Mouse (Mus musculus) liver, adult 2 months (tissue): ENCODE measurements at regions not wholly inside any gene's neighbourhood (a gene's known extent, or its start where the extent isn't known, plus 50 kb on each side); places are given as distances from the start of the nearest gene placed in this dataset.

Experiments used
- DNase-seq: peaks from one replicate; pipeline ENCODE4 v3.0.0-alpha.2; 2011; ENCODE audit warnings: low read depth, low spot score; ENCODE audit errors: extremely low read depth
- H3K27ac ChIP-seq: fragments of 200-500 bp; replicated peaks from 2 replicates; pipeline ENCODE4 v1.5.1; 2012; ENCODE audit warnings: low read depth, mild to moderate bottlenecking, control low read depth, inconsistent platforms, low read length; ENCODE audit not compliant: insufficient read depth
- H3K27me3 ChIP-seq: fragments of 200-500 bp; 2 replicates; pipeline ENCODE4 v1.6.1; 2012; ENCODE audit warnings: mild to moderate bottlenecking, moderate library complexity, low read length, inconsistent platforms; ENCODE audit not compliant: control insufficient read depth, insufficient read depth
- H3K36me3 ChIP-seq: fragments of 200-500 bp; 2 replicates; pipeline ENCODE4 v1.6.1; 2012; ENCODE audit warnings: low read length, inconsistent platforms; ENCODE audit not compliant: control insufficient read depth, insufficient read depth
- H3K4me1 ChIP-seq: fragments of 200-500 bp; 2 replicates; pipeline ENCODE4 v1.6.1; 2011; ENCODE audit warnings: low read length; ENCODE audit not compliant: control insufficient read depth, insufficient read depth
- H3K4me3 ChIP-seq: fragments of 200-500 bp; 2 replicates; pipeline ENCODE4 v1.5.1; 2011; ENCODE audit warnings: low read depth, mild to moderate bottlenecking, control low read depth, low read length, moderate library complexity; ENCODE audit not compliant: insufficient read depth
- H3K79me2 ChIP-seq: fragments of 200-500 bp; 2 replicates; pipeline ENCODE4 v1.6.1; 2012; ENCODE audit warnings: inconsistent platforms, mild to moderate bottlenecking, low read length, moderate library complexity; ENCODE audit not compliant: control insufficient read depth, insufficient read depth
- H3K9ac ChIP-seq: fragments of 200-500 bp; 2 replicates; pipeline ENCODE4 v1.6.1; 2012; ENCODE audit warnings: low read depth, mild to moderate bottlenecking, control low read depth, inconsistent platforms, low read length
- CTCF ChIP-seq: fragments of 200-500 bp; IDR thresholded peaks from 2 replicates; pipeline ENCODE4 v1.5.1; 2011; ENCODE audit warnings: low read depth, low read length, control low read depth
- POLR2A ChIP-seq: fragments of 200-500 bp; IDR thresholded peaks from 2 replicates; pipeline ENCODE4 v1.6.1; 2011; ENCODE audit warnings: low read length, control low read depth; ENCODE audit not compliant: insufficient read depth; ENCODE audit errors: extremely low read depth
- WGBS: fragments of 180-500 bp; shearing (Covaris S2); methylation state at CpG from one replicate; pipeline ENCODE4 v1.1.7; 2018; 5-methylcytosine and 5-hydroxymethylcytosine counted together

GRCm38 (mm10) chr14:31945125-31945524 lies 83.7 kb upstream of the Galnt15 start:
- Histone ChIP-seq H3K4me3 (no peak overlapping the region), H3K79me2 (no peaks in the 10 kb centered on the region), H3K27me3 (no peaks in the 10 kb centered on the region), H3K9ac (no peak overlapping the region), H3K27ac (no peak overlapping the region), H3K4me1 (no peaks in the 10 kb centered on the region; the same call in 1 of the 2 replicates), H3K36me3 (no peaks in the 10 kb centered on the region)
- DNase-seq, result no peak
- WGBS, result 60% methylated on average over 7 of the region's 7 CpGs
- TF ChIP-seq POLR2A (no peak), CTCF (no peak)

DNA sequence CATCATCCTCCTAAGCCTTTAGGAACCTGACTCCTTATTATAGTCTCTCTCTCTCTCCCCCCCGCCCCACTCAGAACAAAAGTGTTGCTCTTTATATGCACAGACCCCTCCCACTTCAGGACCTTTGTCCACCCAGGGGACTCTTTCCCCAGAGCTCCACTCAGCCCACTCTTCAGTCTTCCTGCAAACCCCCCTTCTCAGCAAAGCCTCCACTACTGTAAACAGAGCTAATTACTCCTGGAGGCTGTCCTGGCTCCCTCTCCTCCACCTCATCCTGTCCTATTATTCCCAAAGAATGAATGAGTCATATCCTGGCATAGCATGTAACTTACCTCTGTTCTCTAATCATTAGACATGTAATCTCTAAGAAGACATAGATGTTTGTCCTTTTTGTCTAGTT lies 82.8 kb upstream of the Galnt15 start:
- WGBS, result 70% methylated on average over 1 of the region's 1 CpGs
- Histone ChIP-seq H3K4me1 (no peaks in the 10 kb centered on the region; the same call in 1 of the 2 replicates), H3K27ac (no peak overlapping the region), H3K36me3 (no peaks in the 10 kb centered on the region), H3K9ac (no peak overlapping the region), H3K79me2 (no peaks in the 10 kb centered on the region), H3K27me3 (no peaks in the 10 kb centered on the region), H3K4me3 (no peak overlapping the region)
- DNase-seq, result no peak
- no peak for TF ChIP-seq CTCF
- TF ChIP-seq POLR2A, result no peak

DNA sequence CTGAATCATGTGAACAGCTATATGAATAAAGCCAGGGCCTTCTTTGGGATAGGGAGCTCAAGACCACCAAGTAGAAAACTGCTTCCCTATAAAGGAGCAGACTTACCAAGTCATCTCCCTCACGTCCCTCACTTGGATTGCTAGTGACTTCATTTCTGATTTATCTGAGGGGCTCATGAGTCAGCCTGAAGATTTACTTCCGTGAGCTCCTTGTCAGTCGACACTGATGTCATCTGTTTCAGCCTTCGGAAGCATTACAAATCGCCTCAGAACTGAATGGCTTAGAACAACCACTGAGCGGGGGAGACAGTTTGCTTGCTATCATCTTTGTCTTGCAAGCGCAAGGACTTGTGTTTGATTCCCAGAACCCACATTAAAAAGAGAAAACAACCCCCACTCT lies 81.5 kb upstream of the Galnt15 start:
- H3K27me3 ChIP-seq, result no peaks in the 10 kb centered on the region
- no peak overlapping the region for H3K9ac ChIP-seq
- H3K27ac ChIP-seq, result no peak overlapping the region
- no peaks in the 10 kb centered on the region for H3K79me2 ChIP-seq
- no peak overlapping the region for H3K4me3 ChIP-seq
- H3K36me3 ChIP-seq, result no peaks in the 10 kb centered on the region
- WGBS, result 74% methylated on average over 7 of the region's 7 CpGs
- TF ChIP-seq CTCF, result no peak
- TF ChIP-seq POLR2A, result no peak
- no peaks in the 10 kb centered on the region; the same call in 1 of the 2 replicates for H3K4me1 ChIP-seq
- DNase-seq, result no peak

DNA sequence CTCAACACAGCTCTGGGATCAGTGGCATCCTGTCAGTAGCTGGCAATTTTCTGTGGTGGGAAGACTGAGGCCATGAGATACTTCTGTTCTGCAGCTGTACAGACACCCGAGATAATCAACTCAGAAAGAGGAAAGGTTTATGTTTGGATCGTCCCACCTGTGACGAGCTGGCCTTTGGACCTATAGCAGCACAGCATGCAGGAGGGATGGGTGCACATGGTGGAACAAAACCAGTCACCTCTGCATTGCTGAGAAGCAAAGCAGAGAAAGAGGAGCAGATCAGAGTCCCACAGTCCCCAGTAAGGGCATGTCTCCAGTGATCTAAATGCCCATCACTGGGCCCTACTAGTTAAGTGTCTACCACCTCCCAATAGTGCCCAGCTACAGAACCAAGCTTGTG lies 76.9 kb upstream of the Galnt15 start:
- H3K36me3 ChIP-seq, result no peaks in the 10 kb centered on the region
- no peaks in the 10 kb centered on the region for H3K27me3 ChIP-seq
- no peak for DNase-seq
- H3K79me2 ChIP-seq, result no peaks in the 10 kb centered on the region
- WGBS, result 72% methylated on average over 3 of the region's 3 CpGs
- H3K4me3 ChIP-seq, result no peak overlapping the region
- H3K9ac ChIP-seq, result no peak overlapping the region
- no peak overlapping the region for H3K27ac ChIP-seq
- TF ChIP-seq POLR2A, result no peak
- TF ChIP-seq CTCF, result no peak
- no peaks in the 10 kb centered on the region for H3K4me1 ChIP-seq

- WGBS, result 84% methylated on average over 4 of the region's 4 CpGs
- Histone ChIP-seq H3K4me1 (no peaks in the 10 kb centered on the region), H3K9ac (no peak overlapping the region), H3K27ac (no peak overlapping the region), H3K36me3 (no peaks in the 10 kb centered on the region), H3K27me3 (no peaks in the 10 kb centered on the region), H3K4me3 (no peak overlapping the region), H3K79me2 (no peaks in the 10 kb centered on the region)
- no peak for TF ChIP-seq POLR2A
- no peak for TF ChIP-seq CTCF
- no peak for DNase-seq
Observed at GRCm38 (mm10) chr14:31953783-31954182, 75.0 kb upstream of the Galnt15 start.

DNA sequence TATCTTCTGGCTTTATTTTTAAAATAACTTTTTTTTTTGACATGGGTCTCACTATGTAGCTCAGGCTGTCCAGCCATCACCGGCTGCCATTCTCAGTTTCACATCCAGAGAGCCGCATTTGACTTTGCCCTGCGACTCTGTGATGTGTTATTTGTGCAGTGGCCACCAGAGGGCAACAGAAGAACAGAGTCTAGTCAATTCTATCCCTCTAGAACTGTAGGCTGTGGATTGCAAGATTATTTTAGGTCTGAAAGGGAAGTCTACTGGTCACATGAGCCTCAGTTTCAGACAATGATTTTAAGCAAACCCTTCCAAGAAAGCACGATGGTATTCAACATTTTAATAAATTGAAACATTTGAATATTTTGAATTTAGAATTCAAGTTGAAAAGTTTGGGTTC lies 73.8 kb upstream of the Galnt15 start:
- peak; percentile 54 for DNase-seq
- Histone ChIP-seq H3K27ac (no peak overlapping the region), H3K79me2 (no peaks in the 10 kb centered on the region), H3K27me3 (no peaks in the 10 kb centered on the region), H3K4me1 (no peaks in the 10 kb centered on the region), H3K36me3 (no peaks in the 10 kb centered on the region), H3K4me3 (no peak overlapping the region), H3K9ac (no peak overlapping the region)
- TF ChIP-seq CTCF (peak; percentile 71), POLR2A (no peak)
- WGBS, result 3% methylated on average over 4 of the region's 4 CpGs
